Mouse (Mus musculus) erythroid progenitor cell, adult 5-6 weeks (primary cell): ENCODE data around the gene Ccnd3. TPM values are rescaled to one million over a fixed set of nuclear protein-coding genes. Genes with fewer than 3 reads are reported as not detected.
A peak's percentile ranks its signal among the peaks of the same experiment; 100 is the strongest.

Experiments used
- ATAC-seq: replicated peaks from 2 replicates; pipeline ENCODE4 v1.8.0; 2016; ENCODE audit warnings: moderate number of reproducible peaks, mild to moderate bottlenecking, moderate TSS enrichment, inconsistent platforms; ENCODE audit not compliant: poor library complexity, low FRiP score, severe bottlenecking
- total RNA-seq, 2 experiments: library from RNA; stranded (forward) in 1 of 2; stranded (reverse) in 1 of 2; fragments of 150-400 nt in 1 of 2; fragments of 186-747, 209-891 nt in 1 of 2; gene quantifications; 2 replicates each; pipeline versions ENCODE4 v1.2.3 to v1.2.4; 2015 to 2017; ENCODE audit warnings: low replicate concordance in 2 of 2

Ccnd3 gene
- total RNA-seq, 2 experiments from 2014 or later, result 181 to 360 TPM

- ATAC-seq, result no peak
These were observed 4.3 kb downstream of the Ccnd3 start for GRCm38 (mm10) chr17:47509031-47509705.

GRCm38 (mm10) chr17:47511111-47512020 lies 6.5 kb downstream of the Ccnd3 start:
- peak; percentile 88 for ATAC-seq

DNA sequence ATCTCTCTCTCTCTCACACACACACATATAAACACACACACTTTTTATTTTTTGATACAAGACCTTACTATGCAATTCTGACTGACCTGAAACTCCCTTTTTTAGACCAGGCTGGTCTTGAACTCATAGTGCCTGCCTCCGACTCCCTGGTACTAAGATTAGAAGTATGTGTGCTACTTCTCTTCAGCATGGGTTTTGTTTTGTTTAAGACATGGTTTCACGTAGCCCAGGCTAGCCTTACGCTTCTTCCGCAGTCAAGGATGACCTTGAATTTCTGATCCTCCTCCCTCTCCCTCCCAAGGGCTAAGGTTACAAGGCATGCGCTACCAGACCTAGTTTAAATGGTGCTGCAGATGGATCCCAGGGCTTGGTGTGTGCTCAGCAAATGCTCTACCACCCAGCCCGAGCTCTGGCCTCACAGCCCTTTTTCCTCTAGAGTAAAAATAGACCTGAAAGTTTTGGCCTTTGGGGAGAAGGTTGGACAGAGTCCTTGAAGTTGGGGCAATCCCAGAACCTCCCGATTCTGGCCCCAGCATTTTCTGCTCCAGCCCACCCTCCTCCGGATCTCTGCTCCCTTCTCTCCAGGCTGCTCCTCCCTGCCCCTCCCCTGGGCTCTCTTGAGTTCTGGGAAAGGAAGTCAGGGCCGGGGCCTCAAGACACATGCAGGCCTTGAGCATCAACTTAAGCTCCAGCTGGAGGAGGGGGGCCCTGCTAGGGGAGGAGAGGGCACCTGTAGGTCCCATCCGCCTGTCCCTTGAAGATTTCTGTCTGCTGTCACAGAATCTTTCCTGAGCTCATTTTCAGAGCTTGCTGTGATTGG lies 8.3 kb downstream of the Ccnd3 start:
- ATAC-seq, result no peak

DNA sequence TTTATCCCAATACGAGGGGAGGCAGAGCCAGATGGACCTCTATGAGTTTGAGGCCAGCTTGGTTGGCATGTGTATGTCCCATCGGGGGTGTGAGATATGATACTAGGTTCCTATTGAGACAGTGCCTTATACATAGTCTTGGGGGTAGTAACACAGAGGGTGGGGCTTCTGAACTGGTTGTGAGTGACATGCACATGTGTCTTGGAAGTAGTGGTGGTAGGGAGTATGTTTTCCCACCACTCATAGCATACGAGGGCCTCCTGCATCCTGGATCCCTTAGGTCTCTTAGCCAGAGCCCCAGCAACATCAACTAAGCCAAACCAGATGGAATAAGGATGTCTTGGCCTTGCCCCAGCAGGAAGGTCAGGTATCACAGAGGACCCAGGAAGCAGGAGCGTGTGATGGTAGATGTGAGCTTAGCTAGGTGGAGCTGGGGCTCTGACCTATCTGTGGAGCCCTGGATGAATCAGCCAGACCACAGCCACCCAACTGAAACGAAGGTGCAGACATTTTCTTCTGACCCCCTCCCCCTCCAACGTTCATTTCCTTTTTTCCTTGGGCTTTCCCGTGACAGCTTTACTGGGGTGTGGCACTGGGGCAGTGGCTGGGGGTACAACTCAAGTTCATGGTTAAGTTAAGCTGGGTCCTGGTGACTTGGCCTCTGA lies 10.5 kb downstream of the Ccnd3 start:
- no peak for ATAC-seq

DNA sequence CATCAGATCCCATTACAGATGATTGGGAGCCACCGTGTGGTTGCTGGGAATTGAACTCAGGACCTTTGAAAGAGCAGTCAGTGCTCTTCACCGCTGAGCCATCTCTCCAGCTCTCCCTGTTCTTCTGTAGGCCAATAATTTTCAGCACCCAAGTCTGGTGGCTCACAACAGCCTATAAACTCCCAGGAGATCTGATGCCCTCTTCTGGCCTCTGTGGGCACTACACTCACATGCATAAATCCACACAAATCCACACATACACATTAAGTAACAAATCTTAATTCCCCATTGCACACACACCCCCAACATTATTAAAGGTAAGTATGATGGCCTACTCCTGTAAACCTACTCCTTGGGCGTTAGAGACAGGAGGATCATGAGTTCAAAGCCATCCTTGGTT lies 11.4 kb downstream of the Ccnd3 start:
- no peak for ATAC-seq

- ATAC-seq, result no peak
These were observed 13.4 kb downstream of the Ccnd3 start for GRCm38 (mm10) chr17:47518205-47518604.

DNA sequence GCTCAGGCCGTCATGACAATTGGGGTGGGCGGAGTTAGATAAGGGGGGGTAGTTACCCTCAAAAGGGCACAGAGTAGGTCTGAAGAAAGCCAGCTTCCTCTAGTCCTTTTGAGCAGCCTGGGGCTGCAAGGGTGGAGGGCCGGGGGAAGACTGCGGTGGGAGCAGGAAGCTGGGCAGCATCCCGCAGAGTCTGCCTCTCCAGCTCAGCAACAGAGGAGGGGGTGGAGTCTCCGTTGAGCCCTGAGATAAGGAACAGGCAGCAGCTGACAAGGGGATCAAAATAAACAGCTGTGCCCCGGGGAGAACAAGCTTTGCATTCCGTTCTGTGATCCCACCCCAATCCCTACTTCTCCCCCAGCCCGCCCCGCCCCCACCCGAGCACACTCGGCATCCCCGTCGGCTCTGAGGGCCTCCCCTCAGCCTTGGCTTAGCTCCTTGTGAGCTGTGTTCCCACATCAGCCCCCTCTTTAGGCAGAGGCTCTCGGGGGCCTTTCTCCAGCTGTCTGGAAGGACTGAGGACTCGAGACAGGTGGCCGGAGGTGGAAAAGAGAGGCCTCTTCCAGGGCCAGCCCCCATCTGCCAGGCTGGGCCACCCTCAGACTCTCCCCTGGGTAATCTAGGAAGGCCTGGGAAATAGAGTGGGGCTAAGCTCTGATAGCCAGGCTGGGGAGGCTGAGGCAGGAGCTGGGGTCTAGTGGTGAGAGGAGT lies 16.9 kb downstream of the Ccnd3 start:
- peak; percentile 84 for ATAC-seq

DNA sequence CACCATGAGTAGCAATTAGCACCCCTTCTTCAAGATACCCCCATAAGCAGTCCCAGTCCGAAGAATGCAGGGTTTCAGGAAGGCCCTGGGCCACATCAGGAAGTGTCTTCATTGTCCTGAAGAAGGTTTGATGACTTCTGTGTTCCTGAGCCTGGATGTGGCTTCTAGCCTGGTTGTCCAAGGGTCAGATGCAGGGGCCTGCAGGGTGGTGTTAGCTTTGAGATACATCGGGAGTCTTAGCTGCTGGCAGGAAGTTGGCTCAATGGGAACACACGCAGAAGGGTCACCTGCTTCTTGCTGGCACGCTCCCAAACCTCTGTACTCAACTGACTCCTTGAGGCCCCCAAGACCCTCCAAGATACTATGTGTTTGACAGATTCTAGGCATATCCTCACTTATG lies 17.7 kb downstream of the Ccnd3 start:
- ATAC-seq, result no peak

DNA sequence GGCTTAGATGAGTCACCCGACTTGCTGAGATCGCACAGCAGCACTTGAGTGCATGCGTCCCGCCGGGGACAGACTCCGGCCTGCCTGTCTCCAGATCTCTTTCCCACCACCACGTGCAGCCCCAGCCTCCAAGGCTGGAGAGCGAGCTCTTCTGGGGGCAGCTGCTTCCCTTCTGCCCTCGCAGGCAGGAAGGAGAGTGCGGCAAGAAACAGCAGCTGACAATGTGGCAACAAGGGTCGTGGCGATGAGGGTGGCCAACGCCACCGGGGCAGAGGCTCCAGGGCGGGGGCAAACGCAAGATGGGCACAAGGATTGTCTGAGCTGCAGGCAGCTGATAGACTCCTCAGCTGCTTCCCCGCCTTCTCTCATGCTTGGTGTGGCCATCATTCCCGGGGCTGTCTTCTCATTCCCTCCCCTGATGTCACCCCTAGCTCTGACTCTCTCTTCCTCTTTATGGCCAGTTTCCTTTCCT lies 18.4 kb downstream of the Ccnd3 start:
- ATAC-seq, result peak; percentile 84

GRCm38 (mm10) chr17:47524055-47524454 lies 19.2 kb downstream of the Ccnd3 start:
- ATAC-seq, result no peak

DNA sequence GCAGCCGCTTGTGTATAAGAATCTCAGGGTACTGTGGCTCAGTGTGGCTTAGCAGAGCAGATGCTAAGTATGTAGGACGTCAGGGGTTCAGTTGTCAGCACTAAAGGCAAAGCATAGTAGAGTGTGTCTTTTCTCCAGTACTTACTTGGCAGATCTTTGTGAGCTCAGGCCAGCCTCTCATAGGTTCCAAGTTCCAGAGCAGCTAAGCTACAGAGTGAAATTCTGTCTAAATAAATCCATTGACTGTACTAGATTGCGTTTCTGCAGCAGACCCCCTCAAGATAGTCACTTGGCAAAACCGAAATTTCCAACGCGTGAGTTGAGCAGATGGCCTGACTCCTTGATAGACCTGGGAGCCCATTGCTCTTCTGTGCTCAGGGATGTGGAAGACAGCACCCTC lies 20.1 kb downstream of the Ccnd3 start:
- no peak for ATAC-seq

DNA sequence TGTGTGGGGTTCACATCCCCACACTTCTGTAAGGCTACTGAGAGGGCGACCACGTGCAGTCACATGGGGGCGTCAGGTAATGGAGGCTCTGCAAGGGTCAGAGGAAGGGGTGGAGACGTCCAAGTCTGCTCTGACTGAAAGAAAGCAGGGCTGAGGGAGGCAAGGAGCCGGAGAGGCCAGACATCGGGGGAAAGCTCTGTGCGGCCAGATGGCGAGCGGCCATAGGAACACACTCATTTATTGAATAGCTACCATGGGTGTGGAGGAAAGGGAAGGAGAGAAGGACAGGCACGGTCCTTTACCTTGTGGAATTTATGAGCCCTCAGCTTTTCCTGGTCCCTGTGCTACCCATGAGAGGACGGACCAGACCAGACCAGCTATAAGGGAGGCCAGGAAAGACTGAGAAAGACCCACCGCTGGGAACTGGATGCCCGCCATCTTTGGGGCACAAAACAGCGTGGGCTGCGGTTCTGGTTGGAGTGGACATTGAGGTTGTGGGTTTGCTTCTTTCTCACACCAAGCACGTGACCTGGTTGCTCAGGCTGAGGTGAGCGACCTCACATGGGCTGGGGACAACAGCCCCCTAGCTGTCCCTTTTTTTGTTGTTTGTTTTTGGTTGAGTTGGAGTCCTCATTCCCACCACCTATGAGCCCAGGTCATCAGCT lies 22.1 kb downstream of the Ccnd3 start:
- no peak for ATAC-seq

DNA sequence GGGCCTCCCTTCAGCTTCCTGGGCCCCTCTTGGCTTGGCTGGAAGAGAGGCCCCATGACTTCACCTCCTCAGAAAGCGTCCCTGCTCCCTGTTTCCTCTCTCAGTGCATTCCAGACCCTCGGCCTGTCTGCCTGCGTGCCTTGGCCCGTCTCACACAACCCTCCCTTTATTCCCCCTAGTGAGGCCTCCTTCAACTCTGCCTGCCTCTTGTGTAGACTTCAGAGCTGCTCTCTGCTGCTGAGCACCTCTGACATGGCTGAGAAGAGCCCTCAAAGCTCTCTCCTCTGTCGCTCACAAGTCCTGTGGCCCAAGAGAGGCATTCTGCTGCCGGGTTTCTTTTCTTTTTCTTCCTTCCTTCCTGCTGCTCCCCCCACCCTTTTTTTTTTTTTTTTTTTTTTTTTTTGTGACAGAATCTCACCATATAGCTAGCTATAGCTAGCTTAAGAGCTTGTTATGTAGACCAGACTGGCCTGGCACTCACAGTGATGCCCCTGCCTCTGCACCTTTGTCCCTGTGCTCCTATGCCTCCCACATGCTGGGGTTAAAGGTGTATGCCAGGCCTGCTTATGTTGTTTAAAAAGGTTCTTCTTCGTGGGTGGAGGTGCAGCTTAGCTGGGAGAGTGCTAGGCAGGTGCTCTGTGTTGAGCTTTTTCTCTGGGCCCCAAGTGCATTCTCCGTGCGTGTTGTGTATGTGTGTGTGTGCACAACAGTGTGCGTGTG lies 22.9 kb downstream of the Ccnd3 start:
- ATAC-seq, result no peak

GRCm38 (mm10) chr17:47528919-47529318 lies 24.1 kb downstream of the Ccnd3 start:
- ATAC-seq, result no peak

- ATAC-seq, result no peak
These were observed 24.7 kb downstream of the Ccnd3 start for GRCm38 (mm10) chr17:47529595-47529994.

GRCm38 (mm10) chr17:47531387-47531818 lies 26.6 kb downstream of the Ccnd3 start:
- no peak for ATAC-seq

GRCm38 (mm10) chr17:47532364-47532763 lies 27.5 kb downstream of the Ccnd3 start:
- ATAC-seq, result peak; percentile 54

GRCm38 (mm10) chr17:47533691-47534090 lies 28.8 kb downstream of the Ccnd3 start:
- ATAC-seq, result no peak
